8 mouse cellular contexts compared by ENCODE assay signal in the genomic region with DNA sequence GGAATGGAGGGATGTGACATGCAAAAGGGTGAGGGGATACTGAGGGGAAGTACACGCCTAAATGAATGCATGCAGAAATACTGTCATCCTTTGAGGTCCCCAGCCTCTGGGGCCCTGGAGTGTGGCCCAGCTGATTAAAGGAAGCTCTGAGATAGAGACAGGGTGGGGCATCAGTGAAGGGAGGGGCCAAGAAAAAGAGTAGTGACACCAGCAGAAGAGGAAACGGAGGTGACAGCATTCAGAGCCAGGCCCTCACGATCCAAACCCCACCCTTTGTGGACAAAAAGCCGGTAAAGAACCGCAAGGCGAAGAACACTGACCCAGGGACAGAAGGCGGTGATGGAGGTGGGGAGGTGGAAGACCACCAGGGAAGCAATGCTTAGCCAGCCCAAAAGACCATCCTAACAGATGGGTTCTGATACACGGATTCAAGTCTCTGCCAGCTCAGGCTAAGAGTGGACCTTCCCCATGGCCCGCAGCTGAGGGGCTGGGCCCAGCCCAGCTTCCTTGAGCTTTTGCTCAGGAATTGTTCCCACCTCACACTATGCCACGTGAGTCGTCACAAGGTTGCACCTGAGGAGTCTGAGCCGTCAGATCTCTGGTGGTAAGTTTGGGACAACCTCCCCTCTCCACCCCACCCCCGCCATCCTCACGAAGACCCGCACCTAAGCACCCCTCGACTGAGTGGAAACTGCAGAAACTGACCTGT. TPM values are rescaled to one million over a fixed set of nuclear protein-coding genes. Genes with fewer than 3 reads are reported as not detected.
DNase-seq lines count a peak whose midpoint lies in the region; ATAC-seq lines count a peak whose summit lies in the region.

No protein-coding gene starts in this region.

- peaks cover 15% of the 10 kb centered on the region for H3K4me1 ChIP-seq in hindbrain, embryonic 13.5 days (replicated peaks)
- H3K4me1 ChIP-seq in lung, embryonic 16.5 days (replicated peaks; ENCODE audit: control insufficient read depth, insufficient read depth, low read length) = peaks cover 16% of the 10 kb centered on the region

- peak; percentile 95 for ATAC-seq in CD4-positive, CD25-positive, alpha-beta regulatory T cell, adult 4 months
- ATAC-seq in activated CD4-positive, CD25-positive, alpha-beta regulatory T cell, adult 4 months = peak; percentile 95
- no peak for ATAC-seq in hindbrain, embryonic 13.5 days (ENCODE audit: low FRiP score)
- ATAC-seq in lung, embryonic 16.5 days (ENCODE audit: low read depth) = peak; percentile 3; the same call in 1 of the 2 replicates

- WGBS in hindbrain, embryonic 13.5 days = 47% methylated on average over 16 of the region's 16 CpGs
- WGBS in lung, embryonic 16.5 days = 33% methylated on average over 16 of the region's 16 CpGs

- H3K4me3 ChIP-seq in hindbrain, embryonic 13.5 days = peak overlapping the region; percentile 6; the same call in 1 of the 2 replicates
- H3K4me3 ChIP-seq in lung, embryonic 16.5 days (ENCODE audit: low read length) = peak overlapping the region; percentile 41

- peaks cover 34% of the 10 kb centered on the region for H3K27me3 ChIP-seq in hindbrain, embryonic 13.5 days
- H3K27me3 ChIP-seq in lung, embryonic 16.5 days (ENCODE audit: control insufficient read depth, insufficient read depth, low read depth, low read length) = no peaks in the 10 kb centered on the region

- no peak overlapping the region for H3K27ac ChIP-seq in hindbrain, embryonic 13.5 days
- H3K27ac ChIP-seq in lung, embryonic 16.5 days (ENCODE audit: low read length) = no peak overlapping the region

- peak overlapping the region; percentile 30; the same call in 1 of the 2 replicates for H3K9ac ChIP-seq in hindbrain, embryonic 13.5 days
- peak overlapping the region; percentile 60 for H3K9ac ChIP-seq in lung, embryonic 16.5 days (ENCODE audit: low read length)

- H3K9me3 ChIP-seq in hindbrain, embryonic 13.5 days = no peaks in the 10 kb centered on the region
- no peaks in the 10 kb centered on the region for H3K9me3 ChIP-seq in lung, embryonic 16.5 days (ENCODE audit: control insufficient read depth, low read length)

- peak; percentile 44 to 57 for DNase-seq in spleen, adult 18-20 months
- no peak for DNase-seq in adipocyte (ENCODE audit: low spot score)
- no peak for DNase-seq in gastrocnemius, postnatal 10 days
- no peak for DNase-seq in frontal cortex, postnatal 10 days (ENCODE audit: low spot score in 2 of 2)

- no peaks in the 10 kb centered on the region for H3K36me3 ChIP-seq in hindbrain, embryonic 13.5 days
- no peaks in the 10 kb centered on the region for H3K36me3 ChIP-seq in lung, embryonic 16.5 days (ENCODE audit: control insufficient read depth, insufficient read depth, low read length)

- H3K4me2 ChIP-seq in hindbrain, embryonic 13.5 days = peak overlapping the region; percentile 41
- peak overlapping the region; percentile 57 for H3K4me2 ChIP-seq in lung, embryonic 16.5 days (ENCODE audit: low read depth, low read length)

RNA-seq across cellular contexts. Expression of a gene that starts 0.4 kb away (rescaled TPM):
- polyA plus RNA-seq in CD4-positive, CD25-positive, alpha-beta regulatory T cell, adult 4 months (2017; shearing (Covaris generic)) = 10 to 100 TPM in 1 of 2 experiments, 1 to 10 TPM in 1; 2.5 to 10.2 TPM
- polyA plus RNA-seq in activated CD4-positive, CD25-positive, alpha-beta regulatory T cell, adult 4 months (2017; shearing (Covaris generic)) = 1 to 10 TPM; 6.1 to 9.0 TPM
- 1.3 and 1.5 TPM in 2 replicates for polyA plus RNA-seq in hindbrain, embryonic 13.5 days (2015; fragmentation: Nextera tagmentation; extraction: Ambion mirVana)
- 2.1 and 2.4 TPM in 2 replicates for polyA plus RNA-seq in lung, embryonic 16.5 days (2015; fragmentation: Nextera tagmentation; extraction: Ambion mirVana)
- 1 to 10 TPM; 5.3 to 7.4 TPM for total RNA-seq in gastrocnemius, postnatal 10 days (2021)

Comparison
In these comparisons a context has a peak if more than half of its experiments do, and no peak if none do; other contexts are left out.
1. DNase-seq: peak in spleen, adult 18-20 months (2 of 2); none in adipocyte (single experiment), gastrocnemius, postnatal 10 days (single experiment) and frontal cortex, postnatal 10 days (0 of 2).